Mouse (Mus musculus) neural tube, postnatal 0 days (tissue): ENCODE measurements around the gene Rag2. TPM values are rescaled to one million over a fixed set of nuclear protein-coding genes. Genes with fewer than 3 reads are reported as not detected.

Experiments used
- polyA plus RNA-seq: library from polyadenylated mRNA; unstranded; fragments of >200 nt; fragmentation: Nextera tagmentation; extraction: Ambion mirVana; gene quantifications from 2 replicates; pipeline ENCODE4 v1.2.1, GENCODE M21; 2015

Rag2 gene
- polyA plus RNA-seq = 0.08 TPM in 1 of 2 replicates, not detected in the other

GRCm38 (mm10) chr2:101624526-101624925, at the start of gene Rag2:
Gene Rag2, plus strand, starts transcription at chr2:101624718.

GRCm38 (mm10) chr2:101649114-101649671, 24.7 kb downstream of the Rag2 start, which contains the start of the genes Rag1 and B230118H07Rik:
Gene Rag1, minus strand, starts transcription at chr2:101649501.
Gene B230118H07Rik, minus strand, starts transcription at chr2:101649532.

GRCm38 (mm10) chr2:101678236-101679021, 53.9 kb downstream of the Rag2 start, which contains the start of gene Traf6:
Gene Traf6, plus strand, starts transcription at chr2:101678429.

Other genes with a start within 250 kb of the Rag2 start
- gene Rag1, start 24.8 kb downstream of the Rag2 start, polyA plus RNA-seq = 0.10 and 0.12 TPM in 2 replicates
- 48.9 and 58.0 TPM in 2 replicates for gene B230118H07Rik, start 24.8 kb downstream of the Rag2 start, polyA plus RNA-seq
- gene Traf6, start 53.7 kb downstream of the Rag2 start, polyA plus RNA-seq = 2.8 and 3.2 TPM in 2 replicates